Mouse (Mus musculus): Measurements from ENCODE around the gene Gkn3.

- no peak for TF ChIP-seq POLR2A (IDR thresholded peaks at IDR 0.05; ENCODE audit: low read depth, low read length)
- TF ChIP-seq CTCF (IDR thresholded peaks at IDR 0.05; ENCODE audit: borderline replicate concordance, insufficient read depth, low read length), result no peak
Observed at GRCm38 (mm10) chr6:87384761-87385160, 4.0 kb downstream of the Gkn3 start.
